Comparison of ENCODE assay signal across 33 mouse cellular contexts in the genomic region with DNA sequence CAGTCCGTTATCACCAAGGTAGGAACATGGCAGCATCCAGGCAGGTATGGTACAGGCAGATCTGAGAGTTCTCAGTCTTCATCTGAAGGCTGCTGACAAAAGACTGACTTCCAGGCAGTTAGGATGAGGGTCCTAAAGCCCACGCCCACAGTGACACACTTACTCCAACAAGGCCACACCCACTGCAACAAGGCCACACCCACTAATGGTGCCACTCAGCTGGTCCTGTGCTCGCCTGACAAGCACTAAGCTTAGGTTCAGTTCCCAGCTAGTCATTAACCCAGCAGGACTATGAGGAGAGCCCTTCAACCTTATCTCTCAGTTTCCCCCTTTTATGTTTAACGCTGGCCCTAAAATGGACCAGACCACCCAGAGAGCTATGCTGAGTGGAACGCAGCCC. TPM values are rescaled to one million over a fixed set of nuclear protein-coding genes. Genes with fewer than 3 reads are reported as not detected.
DNase-seq lines count a peak whose midpoint lies in the region; ATAC-seq lines count a peak whose summit lies in the region.
"Had no signal": no experiment of that assay in that cellular context is flagged by ENCODE, and none has a peak within 500 bp of the region (broad histone marks: within the 10 kb centered on the region; RNA-seq: fewer than 3 reads in every experiment).

No protein-coding gene starts in this region.

- H3K4me2 ChIP-seq in limb, embryonic 15.5 days, result no peak overlapping the region
- H3K4me2 ChIP-seq in liver, embryonic 12.5 days, result peak overlapping the region; percentile 31; the same call in 1 of the 2 replicates
- H3K4me2 ChIP-seq: embryonic facial prominence, embryonic 15.5 days; forebrain, embryonic 12.5 days; heart, embryonic 12.5 days; hindbrain, embryonic 13.5 days; limb, embryonic 12.5 days; neural tube, embryonic 15.5 days had no signal

- WGBS in limb, embryonic 15.5 days, result 81% methylated on average over 5 of the region's 5 CpGs
- WGBS in limb, embryonic 10.5 days, result 68% methylated on average over 5 of the region's 5 CpGs
- 58% methylated on average over 5 of the region's 5 CpGs for WGBS in liver, embryonic 12.5 days (ENCODE audit: insufficient replicate concordance)

- H3K27ac ChIP-seq in limb, embryonic 15.5 days, result no peak overlapping the region
- H3K27ac ChIP-seq in limb, embryonic 10.5 days, result no peak overlapping the region
- H3K27ac ChIP-seq in liver, embryonic 12.5 days, result 0 out of 2 replicates have a peak overlapping the region, but pooled peaks have one; percentile 46
- H3K27ac ChIP-seq: embryonic facial prominence, embryonic 15.5 days; forebrain, embryonic 12.5 days; heart, adult 2 months; hindbrain, embryonic 13.5 days; limb, embryonic 12.5 days; neural tube, embryonic 15.5 days had no signal

- DNase-seq in limb, embryonic 10.5 days (ENCODE audit: low spot score), result no peak
- peak; percentile 69 for DNase-seq in R1 (ENCODE audit: low read depth, low spot score)
- no peak for DNase-seq in left cerebral cortex, postnatal 4 days
- no peak for DNase-seq in thymus, postnatal 10 days (ENCODE audit: low spot score in 2 of 2)
- DNase-seq: adrenal gland, postnatal 14 days; B cell, adult 2 months; cerebellum, adult 11-12 months; cerebellum, postnatal 10 days; forebrain, postnatal 0 days; heart, adult 2 months; heart, postnatal 4 days; kidney, adult 11 months; kidney, postnatal 10 days; lung, adult 18-20 months; lung, postnatal 10 days; midbrain, embryonic 14.5 days; right cerebral cortex, postnatal 25 days; thymus, adult 18-20 months; thymus, postnatal 36 days had no signal

- no peaks in the 10 kb centered on the region for H3K36me3 ChIP-seq in limb, embryonic 15.5 days
- H3K36me3 ChIP-seq in limb, embryonic 10.5 days, result no peaks in the 10 kb centered on the region
- H3K36me3 ChIP-seq in liver, embryonic 12.5 days, result no peaks in the 10 kb centered on the region
- H3K36me3 ChIP-seq: embryonic facial prominence, embryonic 15.5 days; forebrain, embryonic 12.5 days; G1E had no signal

- H3K9ac ChIP-seq in limb, embryonic 15.5 days, result no peak overlapping the region
- H3K9ac ChIP-seq in liver, embryonic 12.5 days, result no peak overlapping the region
- H3K9ac ChIP-seq: embryonic facial prominence, embryonic 15.5 days; forebrain, embryonic 12.5 days; forebrain, postnatal 0 days; heart, embryonic 12.5 days; hindbrain, embryonic 13.5 days; limb, embryonic 12.5 days; neural tube, embryonic 15.5 days had no signal

- H3K9me3 ChIP-seq in limb, embryonic 15.5 days, result no peaks in the 10 kb centered on the region
- H3K9me3 ChIP-seq in limb, embryonic 10.5 days (replicated peaks), result no peaks in the 10 kb centered on the region
- no peaks in the 10 kb centered on the region for H3K9me3 ChIP-seq in liver, embryonic 12.5 days (replicated peaks)
- H3K9me3 ChIP-seq: embryonic facial prominence, embryonic 15.5 days; forebrain, embryonic 12.5 days; G1E; heart, embryonic 12.5 days; hindbrain, embryonic 13.5 days; limb, embryonic 12.5 days; neural tube, embryonic 15.5 days had no signal

- intact Hi-C loops in left cerebral cortex, postnatal 4 days (cut with DNase I), result no loop called here

- no peak overlapping the region for H3K4me3 ChIP-seq in limb, embryonic 15.5 days
- H3K4me3 ChIP-seq in limb, embryonic 10.5 days, result no peak overlapping the region
- no peak overlapping the region for H3K4me3 ChIP-seq in liver, embryonic 12.5 days
- H3K4me3 ChIP-seq: embryonic facial prominence, embryonic 15.5 days; forebrain, embryonic 12.5 days; heart, adult 2 months; heart, embryonic 12.5 days; hindbrain, embryonic 13.5 days; limb, embryonic 12.5 days; neural tube, embryonic 15.5 days had no signal

- ATAC-seq in limb, embryonic 15.5 days (ENCODE audit: insufficient number of reproducible peaks, low FRiP score, low TSS enrichment, low read depth), result 0 out of 2 replicates have a peak, but pooled peaks have one; percentile 15
- ATAC-seq in liver, embryonic 12.5 days, result peak; percentile 77
- ATAC-seq: forebrain, postnatal 0 days had no signal

- no peaks in the 10 kb centered on the region for H3K27me3 ChIP-seq in limb, embryonic 15.5 days
- no peaks in the 10 kb centered on the region for H3K27me3 ChIP-seq in limb, embryonic 10.5 days (ENCODE audit: low read depth, poor library complexity, severe bottlenecking)
- H3K27me3 ChIP-seq in liver, embryonic 12.5 days (replicated peaks), result no peaks in the 10 kb centered on the region
- H3K27me3 ChIP-seq: embryonic facial prominence, embryonic 15.5 days; forebrain, embryonic 12.5 days; heart, embryonic 12.5 days; hindbrain, embryonic 13.5 days; limb, embryonic 12.5 days; neural tube, embryonic 15.5 days had no signal

- H3K4me1 ChIP-seq in limb, embryonic 15.5 days, result no peaks in the 10 kb centered on the region
- no peaks in the 10 kb centered on the region for H3K4me1 ChIP-seq in limb, embryonic 10.5 days
- peaks cover 14% of the 10 kb centered on the region for H3K4me1 ChIP-seq in liver, embryonic 12.5 days
- H3K4me1 ChIP-seq: embryonic facial prominence, embryonic 15.5 days; forebrain, embryonic 12.5 days; hindbrain, embryonic 13.5 days; limb, embryonic 12.5 days; neural tube, embryonic 15.5 days had no signal

RNA-seq across cellular contexts. Expression of a gene that starts 47.8 kb away (rescaled TPM):
- 9.8 and 10.5 TPM in 2 replicates for polyA plus RNA-seq in limb, embryonic 15.5 days (2015; fragmentation: Nextera tagmentation; extraction: Ambion mirVana)
- polyA plus RNA-seq in limb, embryonic 10.5 days (2016; fragmentation: Nextera tagmentation; extraction: Ambion mirVana), result 10.7 and 11.2 TPM in 2 replicates
- 4.7 and 4.8 TPM in 2 replicates for polyA plus RNA-seq in liver, embryonic 12.5 days (2016; fragmentation: Nextera tagmentation; extraction: Ambion mirVana)
- 10 to 100 TPM; 11.1 to 11.4 TPM for total RNA-seq in left cerebral cortex, postnatal 4 days (2021)

RNA-seq across cellular contexts. Expression of a gene that starts 47.8 kb away (rescaled TPM):
- 37.7 and 44.8 TPM in 2 replicates for polyA plus RNA-seq in limb, embryonic 15.5 days (2015; fragmentation: Nextera tagmentation; extraction: Ambion mirVana)
- 19.2 and 22.3 TPM in 2 replicates for polyA plus RNA-seq in limb, embryonic 10.5 days (2016; fragmentation: Nextera tagmentation; extraction: Ambion mirVana)
- 16.7 and 17.7 TPM in 2 replicates for polyA plus RNA-seq in liver, embryonic 12.5 days (2016; fragmentation: Nextera tagmentation; extraction: Ambion mirVana)
- total RNA-seq in left cerebral cortex, postnatal 4 days (2021), result 10 to 100 TPM; 26.7 to 30.3 TPM

RNA-seq across cellular contexts. Expression of a gene that starts 56.0 kb away (rescaled TPM):
- 4.5 and 5.7 TPM in 2 replicates for polyA plus RNA-seq in limb, embryonic 15.5 days (2015; fragmentation: Nextera tagmentation; extraction: Ambion mirVana)
- 0.06 TPM in 1 of 2 replicates, not detected in the other for polyA plus RNA-seq in limb, embryonic 10.5 days (2016; fragmentation: Nextera tagmentation; extraction: Ambion mirVana)
- polyA plus RNA-seq in liver, embryonic 12.5 days (2016; fragmentation: Nextera tagmentation; extraction: Ambion mirVana), result not detected in 2 replicates
- not detected for total RNA-seq in left cerebral cortex, postnatal 4 days (2021)
- total RNA-seq: adrenal gland, postnatal 14 days; common myeloid progenitor, adult 5-6 weeks; forebrain, postnatal 0 days; G1E; gastrocnemius, adult 8-10 months; gastrocnemius, postnatal 4 days; heart, adult 2 months; heart, postnatal 4 days; left cerebral cortex, postnatal 10 days had no signal
- polyA plus RNA-seq: forebrain, embryonic 12.5 days; forebrain, postnatal 0 days; G1E; heart, adult 2 months; heart, embryonic 12.5 days; heart, postnatal 0 days; hindbrain, embryonic 13.5 days; limb, embryonic 12.5 days; midbrain, embryonic 14.5 days; neural tube, embryonic 15.5 days had no signal

RNA-seq across cellular contexts. Expression of a gene that starts 58.2 kb away (rescaled TPM):
- 232 and 254 TPM in 2 replicates for polyA plus RNA-seq in limb, embryonic 15.5 days (2015; fragmentation: Nextera tagmentation; extraction: Ambion mirVana)
- 47.3 and 55.4 TPM in 2 replicates for polyA plus RNA-seq in limb, embryonic 10.5 days (2016; fragmentation: Nextera tagmentation; extraction: Ambion mirVana)
- 33.2 and 33.8 TPM in 2 replicates for polyA plus RNA-seq in liver, embryonic 12.5 days (2016; fragmentation: Nextera tagmentation; extraction: Ambion mirVana)
- total RNA-seq in left cerebral cortex, postnatal 4 days (2021), result 10 to 100 TPM; 13.6 to 18.3 TPM
